Mouse (Mus musculus) Patski (cell line): Measurements from ENCODE around the gene Tbx19. TPM values are rescaled to one million over a fixed set of nuclear protein-coding genes. Genes with fewer than 3 reads are reported as not detected.

Source experiments
- ATAC-seq: fragments of 100-300 bp; one replicate; pipeline ENCODE4 v1.8.0; 2021
- CTCF ChIA-PET: fragments of 350-600 bp; sonication (Branson Sonifier 250); formaldehyde crosslinking; loops from one replicate; lab custom pipeline; 2022; ENCODE audit warnings: inconsistent platforms; lab: Charles Lee
- POLR2A ChIA-PET: fragments of 350-600 bp; sonication (Branson Sonifier 250); formaldehyde crosslinking; loops from one replicate; lab custom pipeline; 2022; ENCODE audit warnings: antibody characterized with exemption, inconsistent platforms; lab: Charles Lee
- DNase-seq: peaks from one replicate; pipeline ENCODE4 v3.0.0-alpha.2; 2011; ENCODE audit warnings: low read depth, low spot score
- H3K27me3 ChIP-seq: fragments of 371-371 bp; one replicate; pipeline ENCODE4 v1.5.1; 2021
- CTCF ChIP-seq: fragments of 100-300 bp; IDR thresholded peaks from one replicate; pipeline ENCODE4 v1.5.1; 2021
- in situ Hi-C: fragments of 300-500 bp; cut with MboI; formaldehyde crosslinking; loops from 3 replicates; pipeline ENCODE4 v1.11.1; 2018; ENCODE audit warnings: low pct_unique_long_range_greater_than_20kb, mixed read lengths
- polyA plus RNA-seq: library from polyadenylated mRNA; unstranded; gene quantifications from one replicate; pipeline ENCODE4 v1.2.3, GENCODE M21; 2021

The Tbx19 gene
- polyA plus RNA-seq, 1 experiment from 2014 or later: not detected

DNA sequence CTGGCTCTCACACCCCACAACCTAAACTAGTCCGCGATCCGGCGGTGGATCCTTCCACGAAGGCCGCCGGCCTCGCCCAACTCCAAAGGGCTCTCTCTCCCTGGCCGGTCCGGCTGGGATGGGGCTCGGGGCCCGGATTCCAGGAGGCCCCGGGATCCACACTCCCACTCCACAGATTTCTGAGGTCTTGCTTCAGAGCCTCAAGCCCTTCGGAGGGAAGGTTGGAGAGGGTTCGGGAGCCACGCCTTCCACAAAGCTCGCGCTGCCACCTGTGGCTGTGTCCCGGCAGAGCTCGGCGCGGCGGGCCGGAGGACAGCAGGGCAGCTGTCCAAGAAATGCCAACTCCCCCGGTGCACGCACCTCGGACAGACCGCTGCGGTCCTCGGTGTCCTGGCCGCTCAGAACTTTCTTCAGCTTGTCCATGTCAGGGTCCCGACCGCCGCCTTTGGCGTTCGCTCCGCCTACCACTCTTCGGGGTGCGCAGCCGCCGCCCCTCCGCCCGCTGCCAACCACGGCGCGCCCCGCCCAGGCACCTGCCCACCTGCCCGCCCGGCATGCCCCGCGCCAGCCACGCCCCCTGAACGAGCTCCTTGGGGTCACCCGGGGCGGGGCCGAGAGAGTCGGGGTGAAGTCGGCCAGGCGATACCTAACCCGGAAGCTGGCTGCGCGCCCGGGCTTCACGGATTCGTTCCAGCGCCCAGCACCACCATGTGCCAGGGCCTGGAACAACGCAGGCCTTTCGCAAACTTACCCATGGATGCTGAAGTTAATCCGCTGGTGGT, 33.5 kb upstream of the Tbx19 start, which contains the start of gene Sft2d2:
TSS of gene Sft2d2 (minus strand) at position 559 of the 782 bp plus-strand sequence.
- CTCF ChIA-PET: no interaction called here
- no peak for TF ChIP-seq CTCF
- ATAC-seq (peak; percentile 73), DNase-seq (peak; percentile 24)
- in situ Hi-C loops: no loop called here
- no peaks in the 10 kb centered on the region for H3K27me3 ChIP-seq
- POLR2A ChIA-PET: no interaction called here

DNA sequence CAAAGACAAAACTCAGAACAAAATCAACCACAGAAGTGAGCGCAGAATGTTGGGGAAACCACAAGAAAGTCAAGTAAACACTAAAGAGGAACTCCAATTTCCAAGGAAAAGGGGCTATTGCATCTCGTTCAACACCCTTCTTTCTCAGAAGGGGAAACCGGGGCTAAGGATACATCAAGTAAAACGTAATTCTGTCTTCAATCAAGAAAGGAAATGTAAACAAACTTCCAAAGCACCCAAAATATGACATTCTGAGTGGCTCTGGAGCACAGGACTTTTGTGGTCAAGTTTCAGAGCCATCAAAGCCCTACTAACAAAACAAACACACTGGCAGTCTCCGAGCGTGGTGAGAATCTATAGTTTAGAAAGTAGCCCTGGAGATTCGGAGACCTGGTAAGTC, 32.9 kb upstream of the Tbx19 start:
- DNase-seq (no peak), ATAC-seq (no peak)
- in situ Hi-C loops: no loop called here
- CTCF ChIA-PET: no interaction called here
- H3K27me3 ChIP-seq: no peaks in the 10 kb centered on the region
- POLR2A ChIA-PET: no interaction called here
- TF ChIP-seq CTCF: no peak

DNA sequence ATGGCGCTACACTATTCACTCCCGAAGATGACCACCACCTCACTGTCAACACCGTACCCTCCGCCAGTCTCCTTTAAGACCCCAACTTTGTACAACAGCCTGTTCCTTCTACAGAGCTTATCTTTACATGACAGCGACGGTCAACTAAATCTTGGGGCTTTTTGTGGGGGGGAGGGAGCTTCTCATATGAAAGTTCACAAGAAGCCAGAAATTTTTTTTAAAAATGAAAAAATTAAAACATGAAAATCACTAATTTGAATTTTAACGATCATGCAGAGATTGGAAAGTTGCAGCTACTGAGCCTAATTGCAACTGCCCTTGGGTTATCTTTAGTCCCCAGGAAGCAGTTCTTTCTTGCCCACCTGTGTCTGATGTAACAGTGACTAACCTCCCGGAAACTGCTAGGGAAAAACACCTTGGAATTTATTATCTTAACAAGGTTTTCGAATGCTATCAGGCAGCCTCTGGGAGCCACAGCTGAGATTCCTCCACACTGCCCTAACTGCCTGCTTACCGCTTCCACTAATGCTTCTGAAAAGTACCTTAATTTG, 32.2 kb upstream of the Tbx19 start:
- POLR2A ChIA-PET: no interaction called here
- in situ Hi-C loops: no loop called here
- ATAC-seq (no peak), DNase-seq (no peak)
- CTCF ChIA-PET: no interaction called here
- TF ChIP-seq CTCF: no peak
- H3K27me3 ChIP-seq: no peaks in the 10 kb centered on the region

DNA sequence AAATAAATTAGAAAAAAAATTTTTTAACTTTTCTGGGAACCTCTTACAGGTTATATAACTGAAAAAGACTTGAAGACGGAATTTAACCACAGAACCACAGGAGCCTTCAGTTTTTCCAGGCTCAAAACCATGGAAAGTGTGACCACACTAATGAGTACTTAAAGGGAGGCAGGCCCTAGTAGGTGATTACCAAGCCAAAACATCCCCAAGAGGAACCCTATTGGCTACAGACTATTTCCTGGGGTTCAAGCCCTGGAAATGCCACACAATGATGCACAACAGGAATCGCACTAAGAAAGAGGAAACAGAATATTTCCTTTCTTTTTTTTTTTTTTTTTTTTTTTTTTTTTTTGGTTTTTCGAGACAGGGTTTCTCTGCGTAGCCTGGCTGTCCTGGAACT, 31.5 kb upstream of the Tbx19 start:
- CTCF ChIA-PET: no interaction called here
- in situ Hi-C loops: no loop called here
- DNase-seq: no peak
- no peak for ATAC-seq
- H3K27me3 ChIP-seq: no peaks in the 10 kb centered on the region
- POLR2A ChIA-PET: no interaction called here
- TF ChIP-seq CTCF: no peak

GRCm38 (mm10) chr1:165191611-165192010, 31.0 kb upstream of the Tbx19 start:
- ChIA-PET CTCF (no interaction called here), POLR2A (no interaction called here)
- no peak for TF ChIP-seq CTCF
- H3K27me3 ChIP-seq: no peaks in the 10 kb centered on the region
- ATAC-seq (no peak), DNase-seq (no peak)
- in situ Hi-C loops: no loop called here

GRCm38 (mm10) chr1:165190571-165191273, 30.1 kb upstream of the Tbx19 start:
- ATAC-seq (no peak), DNase-seq (no peak)
- no peaks in the 10 kb centered on the region for H3K27me3 ChIP-seq
- POLR2A ChIA-PET: no interaction called here
- in situ Hi-C loops: no loop called here
- CTCF ChIA-PET: no interaction called here
- no peak for TF ChIP-seq CTCF

DNA sequence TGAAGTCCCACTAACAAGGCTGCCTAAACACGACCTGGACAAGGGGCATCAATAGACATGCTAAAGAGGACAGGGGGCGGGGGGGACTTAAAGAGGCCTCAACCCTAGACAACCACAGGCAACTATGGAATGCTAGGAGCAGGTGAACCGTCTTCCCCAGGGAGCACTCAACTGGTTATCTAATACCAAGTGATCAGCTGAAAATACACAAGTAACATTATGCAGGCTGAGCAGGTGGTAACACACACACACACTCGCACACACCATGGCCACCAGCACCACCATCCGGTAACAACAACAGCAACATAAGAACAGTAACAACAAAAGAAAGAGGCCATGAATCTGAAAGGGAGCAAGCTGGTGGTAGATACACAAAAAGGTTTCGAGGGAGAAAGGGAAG, 29.5 kb upstream of the Tbx19 start:
- POLR2A ChIA-PET: no interaction called here
- no peak for TF ChIP-seq CTCF
- DNase-seq (no peak), ATAC-seq (no peak)
- CTCF ChIA-PET: no interaction called here
- in situ Hi-C loops: no loop called here
- H3K27me3 ChIP-seq: no peaks in the 10 kb centered on the region

DNA sequence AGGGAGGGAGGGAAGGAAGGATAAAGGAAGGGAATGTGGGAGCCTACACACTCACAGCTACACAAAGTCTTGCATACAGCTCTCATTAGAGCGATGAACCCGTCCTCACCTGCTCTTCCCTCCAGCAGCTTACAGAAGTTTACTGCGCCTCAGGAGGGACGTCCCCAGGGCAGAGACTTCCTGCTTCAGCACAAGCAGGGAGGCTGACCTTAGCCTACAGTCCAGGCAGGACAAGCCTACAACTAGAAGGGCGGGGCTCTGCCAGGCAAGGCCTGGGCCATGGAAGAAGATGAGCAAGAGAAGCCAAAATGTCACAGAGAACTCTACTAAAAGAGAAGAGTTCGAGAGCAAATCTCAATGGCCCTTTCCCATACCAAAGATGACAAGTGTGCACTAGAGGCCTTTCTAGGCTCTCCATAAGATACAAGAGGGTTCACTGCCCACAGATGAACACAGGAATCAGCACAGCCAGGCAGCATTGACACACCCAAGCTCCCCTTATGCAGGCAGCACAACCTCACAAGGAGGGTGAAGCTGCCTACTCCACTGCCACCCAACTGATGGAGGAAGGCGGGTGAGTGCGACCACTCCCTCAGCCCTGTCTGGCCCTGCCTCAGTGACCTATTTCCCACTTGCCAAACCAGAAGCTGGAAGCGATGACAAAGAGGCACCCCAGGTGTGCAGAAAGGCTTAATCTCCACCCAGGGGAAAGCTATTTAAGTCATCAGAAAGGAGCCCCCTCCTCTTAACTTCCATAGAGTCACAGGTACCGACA, 28.4 kb upstream of the Tbx19 start:
- H3K27me3 ChIP-seq: no peaks in the 10 kb centered on the region
- in situ Hi-C loops: no loop called here
- ChIA-PET CTCF (no interaction called here), POLR2A (no interaction called here)
- no peak for TF ChIP-seq CTCF
- ATAC-seq (no peak), DNase-seq (no peak)

- in situ Hi-C loops: no loop called here
- ChIA-PET CTCF (no interaction called here), POLR2A (no interaction called here)
- H3K27me3 ChIP-seq: no peaks in the 10 kb centered on the region
- no peak for DNase-seq
- no peak for ATAC-seq
- TF ChIP-seq CTCF: no peak
Measured at GRCm38 (mm10) chr1:165187357-165187756, 26.8 kb upstream of the Tbx19 start.

DNA sequence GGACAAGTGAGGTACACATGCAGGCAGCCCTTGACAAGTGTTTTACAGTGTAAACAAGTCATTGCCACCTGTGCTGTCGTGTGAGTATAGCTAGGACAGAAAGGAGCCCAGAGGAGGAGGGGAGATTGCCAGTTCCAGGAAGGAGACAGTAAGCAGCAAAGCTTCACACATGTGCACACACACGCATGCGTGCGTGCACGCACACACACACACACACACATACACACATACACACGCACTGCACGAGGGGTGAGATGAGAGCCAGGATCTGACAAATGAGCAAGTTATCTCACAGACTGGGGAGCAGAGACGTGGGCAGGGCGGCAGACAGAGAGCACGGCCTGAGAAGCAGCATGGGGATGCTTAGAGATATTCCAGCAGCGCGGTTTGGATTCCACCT, 25.9 kb upstream of the Tbx19 start:
- no peak for TF ChIP-seq CTCF
- no peak for ATAC-seq
- DNase-seq: no peak
- ChIA-PET CTCF (no interaction called here), POLR2A (no interaction called here)
- in situ Hi-C loops: no loop called here
- H3K27me3 ChIP-seq: no peaks in the 10 kb centered on the region
